Mouse (Mus musculus) bone marrow, adult 2 months (tissue): ENCODE data around the gene Uso1. TPM values are rescaled to one million over a fixed set of nuclear protein-coding genes. Genes with fewer than 3 reads are reported as not detected.

ENCODE experiments used
- H3K27ac ChIP-seq: fragments of 200-500 bp; 2 replicates; pipeline ENCODE4 v1.5.1; 2012; ENCODE audit warnings: low read depth, mild to moderate bottlenecking, control low read depth, inconsistent platforms, low read length; ENCODE audit not compliant: control insufficient read depth, poor library complexity, insufficient read depth
- H3K4me1 ChIP-seq: fragments of 200-500 bp; 2 replicates; pipeline ENCODE4 v1.6.1; 2011; ENCODE audit warnings: low read length; ENCODE audit not compliant: control insufficient read depth, insufficient read depth
- H3K4me3 ChIP-seq: fragments of 200-500 bp; replicated peaks from 2 replicates; pipeline ENCODE3; 2011; ENCODE audit warnings: mild to moderate bottlenecking, low read depth, low read length, control low read depth; ENCODE audit not compliant: control insufficient read depth
- CTCF ChIP-seq: fragments of 200-500 bp; IDR thresholded peaks from 2 replicates; pipeline ENCODE4 v1.5.1; 2011; ENCODE audit warnings: low read length, control low read depth; ENCODE audit not compliant: control insufficient read depth, insufficient read depth
- POLR2A ChIP-seq: fragments of 200-500 bp; IDR thresholded peaks from 2 replicates; pipeline ENCODE4 v1.6.1; 2011; ENCODE audit warnings: low read depth, mild to moderate bottlenecking, control low read depth, low read length, borderline replicate concordance; ENCODE audit not compliant: control insufficient read depth
- WGBS: fragments of 180-500 bp; shearing (Covaris S2); methylation state at CpG from one replicate; pipeline ENCODE4 v1.1.7; 2018; 5-methylcytosine and 5-hydroxymethylcytosine counted together
- polyA plus RNA-seq: library from polyadenylated mRNA; stranded (reverse); fragments of >200 nt; gene quantifications from 2 replicates; pipeline ENCODE4 v1.2.4, GENCODE M21; 2011; ENCODE audit warnings: low replicate concordance; ENCODE audit not compliant: missing spikeins, insufficient read depth, insufficient read length

The Uso1 gene
- polyA plus RNA-seq, 1 experiment: 23.1 TPM

- Histone ChIP-seq H3K27ac (no peak overlapping the region), H3K4me3 (no peak overlapping the region), H3K4me1 (peaks cover 1% of the 10 kb centered on the region)
- WGBS: 84% methylated on average over 13 of the region's 13 CpGs
- TF ChIP-seq POLR2A (no peak), CTCF (no peak)
Observed at GRCm38 (mm10) chr5:92103816-92104415, 33.8 kb upstream of the Uso1 start.

GRCm38 (mm10) chr5:92106327-92107125 lies 31.2 kb upstream of the Uso1 start:
- no peak for TF ChIP-seq CTCF
- no peak for TF ChIP-seq POLR2A
- H3K27ac ChIP-seq: peak overlapping the region; percentile 34; the same call in 1 of the 2 replicates
- peaks cover 1% of the 10 kb centered on the region for H3K4me1 ChIP-seq
- no peak overlapping the region for H3K4me3 ChIP-seq
- 26% methylated on average over 10 of the region's 10 CpGs for WGBS

GRCm38 (mm10) chr5:92107282-92107681 lies 30.5 kb upstream of the Uso1 start:
- Histone ChIP-seq H3K27ac (no peak overlapping the region), H3K4me3 (no peak overlapping the region), H3K4me1 (peaks cover 1% of the 10 kb centered on the region)
- TF ChIP-seq CTCF (no peak), POLR2A (no peak)
- WGBS: 22% methylated on average over 4 of the region's 4 CpGs

- H3K4me1 ChIP-seq: peaks cover 1% of the 10 kb centered on the region
- no peak overlapping the region for H3K27ac ChIP-seq
- WGBS: 85% methylated on average over 5 of the region's 5 CpGs
- H3K4me3 ChIP-seq: no peak overlapping the region
- TF ChIP-seq CTCF (no peak), POLR2A (no peak)
Observed at GRCm38 (mm10) chr5:92110818-92111355, 26.9 kb upstream of the Uso1 start.

GRCm38 (mm10) chr5:92112175-92112574 lies 25.6 kb upstream of the Uso1 start:
- WGBS: 19% methylated on average over 6 of the region's 6 CpGs
- H3K27ac ChIP-seq: no peak overlapping the region
- no peak for TF ChIP-seq CTCF
- no peak for TF ChIP-seq POLR2A

GRCm38 (mm10) chr5:92112585-92112984 lies 25.2 kb upstream of the Uso1 start:
- no peak overlapping the region for H3K4me3 ChIP-seq
- no peak for TF ChIP-seq CTCF
- TF ChIP-seq POLR2A: no peak
- WGBS: 16% methylated on average over 10 of the region's 10 CpGs
- H3K27ac ChIP-seq: no peak overlapping the region
- H3K4me1 ChIP-seq: no peaks in the 10 kb centered on the region

More at GRCm38 (mm10) chr5:92112175-92112574, 25.6 kb upstream of the Uso1 start:
- Histone ChIP-seq H3K4me3 (no peak overlapping the region), H3K4me1 (peaks cover 1% of the 10 kb centered on the region)

GRCm38 (mm10) chr5:92113484-92113883 lies 24.3 kb upstream of the Uso1 start:
- Histone ChIP-seq H3K4me1 (no peaks in the 10 kb centered on the region), H3K27ac (no peak overlapping the region), H3K4me3 (no peak overlapping the region)
- 85% methylated on average over 7 of the region's 7 CpGs for WGBS
- TF ChIP-seq CTCF (no peak), POLR2A (no peak)

- Histone ChIP-seq H3K27ac (no peak overlapping the region), H3K4me1 (no peaks in the 10 kb centered on the region), H3K4me3 (no peak overlapping the region)
- TF ChIP-seq POLR2A (no peak), CTCF (no peak)
- WGBS: 49% methylated on average over 6 of the region's 6 CpGs
Observed at GRCm38 (mm10) chr5:92114223-92114622, 23.5 kb upstream of the Uso1 start.

GRCm38 (mm10) chr5:92114939-92115338 lies 22.8 kb upstream of the Uso1 start:
- 73% methylated on average over 2 of the region's 2 CpGs for WGBS
- Histone ChIP-seq H3K4me3 (no peak overlapping the region), H3K4me1 (no peaks in the 10 kb centered on the region), H3K27ac (no peak overlapping the region)
- TF ChIP-seq CTCF (no peak), POLR2A (no peak)
